Mouse (Mus musculus) forebrain, embryonic 12.5 days (tissue): ENCODE measurements around the gene Gm37240. TPM values are rescaled to one million over a fixed set of nuclear protein-coding genes. Genes with fewer than 3 reads are reported as not detected.

Experiments used
- ATAC-seq: fragments of 200-750 bp; cut with Nextera tagmentation; 2 replicates; pipeline ENCODE4 v1.8.0; 2017; ENCODE audit warnings: moderate TSS enrichment; ENCODE audit not compliant: low FRiP score
- H3K27ac ChIP-seq: fragments of 300-500 bp; sonication (generic); 2 replicates; pipeline ENCODE4 v1.5.1; 2016; ENCODE audit warnings: mild to moderate bottlenecking
- H3K27me3 ChIP-seq: fragments of 300-500 bp; sonication (generic); 2 replicates; pipeline ENCODE4 v1.6.1; 2016; ENCODE audit warnings: mild to moderate bottlenecking
- H3K36me3 ChIP-seq: fragments of 300-500 bp; sonication (generic); replicated peaks from 2 replicates; pipeline ENCODE4 v1.6.1; 2016; ENCODE audit warnings: mild to moderate bottlenecking
- H3K4me1 ChIP-seq: fragments of 300-500 bp; sonication (generic); 2 replicates; pipeline ENCODE4 v1.6.1; 2016
- H3K4me2 ChIP-seq: fragments of 300-500 bp; sonication (generic); 2 replicates; pipeline ENCODE4 v1.6.1; 2016; ENCODE audit warnings: mild to moderate bottlenecking, moderate library complexity
- H3K4me3 ChIP-seq: fragments of 300-500 bp; sonication (generic); replicated peaks from 2 replicates; pipeline ENCODE4 v1.5.1; 2016; ENCODE audit warnings: mild to moderate bottlenecking
- H3K9ac ChIP-seq: fragments of 300-500 bp; sonication (generic); 2 replicates; pipeline ENCODE4 v1.6.1; 2016; ENCODE audit warnings: mild to moderate bottlenecking
- H3K9me3 ChIP-seq: fragments of 300-500 bp; sonication (generic); 2 replicates; pipeline ENCODE4 v1.6.1; 2016
- whole genome bisulfite sequencing: fragments of 180-500 bp; shearing (Covaris S2); methylation state at CpG from one replicate; pipeline ENCODE4 v1.1.7; 2016; 5-methylcytosine and 5-hydroxymethylcytosine counted together
- polyA plus RNA-seq: library from polyadenylated mRNA; unstranded; fragments of >200 nt; fragmentation: Nextera tagmentation; extraction: Ambion mirVana; gene quantifications from 2 replicates; pipeline ENCODE4 v1.2.1, GENCODE M21; 2016

Gm37240 gene
- polyA plus RNA-seq, 1 experiment from 2014 or later, result 0.57 TPM

- no peak for ATAC-seq
- Histone ChIP-seq H3K27me3 (no peaks in the 10 kb centered on the region), H3K4me1 (no peaks in the 10 kb centered on the region), H3K4me3 (no peak overlapping the region), H3K27ac (no peak overlapping the region), H3K9me3 (no peaks in the 10 kb centered on the region), H3K36me3 (no peaks in the 10 kb centered on the region), H3K4me2 (no peak overlapping the region), H3K9ac (no peak overlapping the region)
- WGBS, result 92% methylated on average over 2 of the region's 2 CpGs
Observed at GRCm38 (mm10) chr3:84618627-84619026, 1268.7 kb downstream of the Gm37240 start.

GRCm38 (mm10) chr3:84615856-84616225 lies 1271.5 kb downstream of the Gm37240 start:
- H3K4me3 ChIP-seq, result no peak overlapping the region
- ATAC-seq, result no peak
- no peaks in the 10 kb centered on the region for H3K27me3 ChIP-seq
- H3K36me3 ChIP-seq, result no peaks in the 10 kb centered on the region
- H3K4me2 ChIP-seq, result no peak overlapping the region
- 34% methylated on average over 7 of the region's 7 CpGs for WGBS
- no peak overlapping the region for H3K27ac ChIP-seq
- H3K4me1 ChIP-seq, result no peaks in the 10 kb centered on the region
- H3K9ac ChIP-seq, result no peak overlapping the region
- H3K9me3 ChIP-seq, result no peaks in the 10 kb centered on the region

- H3K4me2 ChIP-seq, result no peak overlapping the region
- no peak for ATAC-seq
- no peaks in the 10 kb centered on the region for H3K36me3 ChIP-seq
- no peaks in the 10 kb centered on the region for H3K9me3 ChIP-seq
- no peak overlapping the region for H3K9ac ChIP-seq
- no peak overlapping the region for H3K27ac ChIP-seq
- H3K4me3 ChIP-seq, result no peak overlapping the region
- 23% methylated on average over 5 of the region's 5 CpGs for WGBS
- H3K4me1 ChIP-seq, result no peaks in the 10 kb centered on the region
- H3K27me3 ChIP-seq, result no peaks in the 10 kb centered on the region
Observed at GRCm38 (mm10) chr3:84615050-84615855, 1272.1 kb downstream of the Gm37240 start.

- WGBS, result 83% methylated on average over 9 of the region's 9 CpGs
Observed at GRCm38 (mm10) chr3:84610183-84610710, 1277.1 kb downstream of the Gm37240 start.

GRCm38 (mm10) chr3:84603212-84603611 lies 1284.1 kb downstream of the Gm37240 start:
- Histone ChIP-seq H3K4me3 (no peak overlapping the region), H3K36me3 (no peaks in the 10 kb centered on the region), H3K9ac (no peak overlapping the region), H3K9me3 (peaks cover 4% of the 10 kb centered on the region; the same call in 1 of the 2 replicates), H3K4me2 (no peak overlapping the region), H3K4me1 (no peaks in the 10 kb centered on the region), H3K27ac (no peak overlapping the region), H3K27me3 (peaks cover 5% of the 10 kb centered on the region; the same call in 1 of the 2 replicates)
- WGBS, result 68% methylated on average over 7 of the region's 9 CpGs
- ATAC-seq, result no peak

More at GRCm38 (mm10) chr3:84610183-84610710, 1277.1 kb downstream of the Gm37240 start:
- no peak for ATAC-seq
- no peak overlapping the region for H3K9ac ChIP-seq
- H3K4me2 ChIP-seq, result no peak overlapping the region
- H3K27ac ChIP-seq, result no peak overlapping the region
- H3K9me3 ChIP-seq, result peaks cover 4% of the 10 kb centered on the region; the same call in 1 of the 2 replicates
- H3K4me3 ChIP-seq, result no peak overlapping the region
- no peaks in the 10 kb centered on the region for H3K27me3 ChIP-seq
- H3K36me3 ChIP-seq, result no peaks in the 10 kb centered on the region
- no peaks in the 10 kb centered on the region for H3K4me1 ChIP-seq

GRCm38 (mm10) chr3:84602759-84603158 lies 1284.6 kb downstream of the Gm37240 start:
- ATAC-seq, result no peak
- Histone ChIP-seq H3K4me3 (no peak overlapping the region), H3K27me3 (peaks cover 10% of the 10 kb centered on the region; the same call in 1 of the 2 replicates), H3K4me2 (no peak overlapping the region), H3K9ac (no peak overlapping the region), H3K27ac (no peak overlapping the region), H3K9me3 (peaks cover 4% of the 10 kb centered on the region; the same call in 1 of the 2 replicates), H3K4me1 (no peaks in the 10 kb centered on the region), H3K36me3 (no peaks in the 10 kb centered on the region)
- 92% methylated on average over 2 of the region's 2 CpGs for WGBS

GRCm38 (mm10) chr3:84601870-84602495 lies 1285.3 kb downstream of the Gm37240 start:
- H3K27ac ChIP-seq, result no peak overlapping the region
- 85% methylated on average over 9 of the region's 9 CpGs for WGBS
- H3K27me3 ChIP-seq, result peaks cover 10% of the 10 kb centered on the region
- peaks cover 4% of the 10 kb centered on the region; the same call in 1 of the 2 replicates for H3K9me3 ChIP-seq
- no peak overlapping the region for H3K4me3 ChIP-seq
- ATAC-seq, result no peak
- H3K4me1 ChIP-seq, result no peaks in the 10 kb centered on the region
- H3K4me2 ChIP-seq, result no peak overlapping the region
- H3K9ac ChIP-seq, result no peak overlapping the region
- no peaks in the 10 kb centered on the region for H3K36me3 ChIP-seq

- Histone ChIP-seq H3K4me3 (no peak overlapping the region), H3K27ac (no peak overlapping the region), H3K4me2 (no peak overlapping the region), H3K4me1 (peaks cover 13% of the 10 kb centered on the region), H3K27me3 (peaks cover 20% of the 10 kb centered on the region), H3K9me3 (no peaks in the 10 kb centered on the region), H3K9ac (no peak overlapping the region), H3K36me3 (no peaks in the 10 kb centered on the region)
- ATAC-seq, result no peak
- WGBS, result 85% methylated on average over 6 of the region's 6 CpGs
Observed at GRCm38 (mm10) chr3:84598756-84599155, 1288.6 kb downstream of the Gm37240 start.

GRCm38 (mm10) chr3:84597996-84598734 lies 1289.2 kb downstream of the Gm37240 start:
- WGBS, result 85% methylated on average over 6 of the region's 6 CpGs
- H3K4me1 ChIP-seq, result peaks cover 13% of the 10 kb centered on the region
- H3K36me3 ChIP-seq, result no peaks in the 10 kb centered on the region
- H3K4me3 ChIP-seq, result no peak overlapping the region
- no peaks in the 10 kb centered on the region for H3K9me3 ChIP-seq
- no peak for ATAC-seq
- no peak overlapping the region for H3K4me2 ChIP-seq
- H3K9ac ChIP-seq, result no peak overlapping the region
- H3K27ac ChIP-seq, result no peak overlapping the region
- peaks cover 20% of the 10 kb centered on the region for H3K27me3 ChIP-seq

GRCm38 (mm10) chr3:84595677-84596234 lies 1291.6 kb downstream of the Gm37240 start:
- Histone ChIP-seq H3K27me3 (peaks cover 22% of the 10 kb centered on the region), H3K4me3 (no peak overlapping the region), H3K9me3 (no peaks in the 10 kb centered on the region), H3K27ac (no peak overlapping the region), H3K4me1 (peaks cover 13% of the 10 kb centered on the region), H3K36me3 (no peaks in the 10 kb centered on the region), H3K4me2 (peak overlapping the region; percentile 39), H3K9ac (no peak overlapping the region)
- 45% methylated on average over 5 of the region's 5 CpGs for WGBS
- no peak for ATAC-seq

GRCm38 (mm10) chr3:84594894-84595676 lies 1292.2 kb downstream of the Gm37240 start:
- Histone ChIP-seq H3K27ac (no peak overlapping the region), H3K36me3 (no peaks in the 10 kb centered on the region), H3K4me2 (peak overlapping the region; percentile 39), H3K9ac (no peak overlapping the region), H3K27me3 (peaks cover 22% of the 10 kb centered on the region), H3K4me1 (peaks cover 13% of the 10 kb centered on the region), H3K4me3 (peak overlapping the region; percentile 15), H3K9me3 (no peaks in the 10 kb centered on the region)
- WGBS, result 17% methylated on average over 23 of the region's 23 CpGs
- ATAC-seq, result no peak
